Mouse (Mus musculus): ENCODE results near the gene Tfap4.

The Tfap4 gene

DNA sequence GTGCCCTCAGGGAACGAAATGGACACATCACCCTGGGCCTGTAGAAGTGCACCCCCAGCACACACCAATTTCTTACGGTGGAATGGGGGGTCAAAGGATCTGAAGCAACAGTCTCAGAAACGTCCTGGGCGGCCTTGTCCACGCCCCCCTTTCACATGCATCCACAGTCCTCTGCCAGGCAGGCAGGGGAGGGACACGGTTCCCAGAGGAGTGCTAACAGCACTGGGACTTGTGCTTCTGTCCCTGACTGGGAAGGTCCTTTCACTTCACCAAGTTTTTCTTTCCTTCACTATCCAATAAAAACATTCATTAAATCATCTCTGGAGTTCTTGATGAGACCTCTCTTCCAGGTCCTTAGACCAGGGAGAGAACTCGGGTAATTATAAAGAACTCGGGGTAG, 39.0 kb downstream of the Tfap4 start:
- DNase-seq (ENCODE audit: low read depth, low spot score): no peak

DNA sequence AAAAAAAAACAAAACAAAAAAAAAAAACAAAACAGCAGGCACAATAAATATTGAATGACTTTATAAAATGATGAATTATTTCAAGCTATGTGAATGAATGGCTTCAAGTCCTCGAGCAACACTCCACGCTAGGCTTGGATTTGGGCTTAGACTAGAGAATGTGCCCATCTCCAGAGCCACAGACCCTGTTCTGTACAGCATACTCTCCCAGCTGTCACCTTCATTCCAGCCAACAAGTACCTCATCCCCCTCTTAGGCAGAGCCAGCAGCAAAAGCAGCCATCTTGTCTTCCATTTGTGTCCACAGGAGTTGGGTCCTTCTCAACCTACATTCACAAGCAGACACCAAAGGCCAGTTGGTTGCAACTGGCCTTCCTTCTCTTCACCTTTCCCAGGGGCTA, 39.8 kb downstream of the Tfap4 start:
- DNase-seq (ENCODE audit: low read depth, low spot score): no peak

DNA sequence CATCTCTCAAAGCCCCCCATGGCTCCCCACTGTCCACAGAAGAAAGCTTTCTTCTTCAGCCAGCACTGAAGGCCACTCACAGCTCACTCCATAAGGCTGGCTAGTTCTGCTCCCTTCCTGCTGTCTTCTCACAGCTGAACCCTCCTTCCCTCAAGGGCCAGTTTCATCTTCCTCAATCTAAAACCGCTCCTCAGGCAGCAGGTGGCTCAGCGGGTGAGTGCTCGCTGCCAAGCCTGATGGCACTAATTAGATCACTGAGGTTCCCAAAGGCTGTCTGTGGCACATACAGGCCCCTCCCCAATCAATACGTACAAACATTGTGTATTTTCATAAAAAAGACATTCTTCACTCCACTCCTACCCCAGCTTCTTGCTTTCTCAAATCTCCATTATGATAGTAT, 40.5 kb downstream of the Tfap4 start:
- no peak for DNase-seq (ENCODE audit: low read depth, low spot score)

DNA sequence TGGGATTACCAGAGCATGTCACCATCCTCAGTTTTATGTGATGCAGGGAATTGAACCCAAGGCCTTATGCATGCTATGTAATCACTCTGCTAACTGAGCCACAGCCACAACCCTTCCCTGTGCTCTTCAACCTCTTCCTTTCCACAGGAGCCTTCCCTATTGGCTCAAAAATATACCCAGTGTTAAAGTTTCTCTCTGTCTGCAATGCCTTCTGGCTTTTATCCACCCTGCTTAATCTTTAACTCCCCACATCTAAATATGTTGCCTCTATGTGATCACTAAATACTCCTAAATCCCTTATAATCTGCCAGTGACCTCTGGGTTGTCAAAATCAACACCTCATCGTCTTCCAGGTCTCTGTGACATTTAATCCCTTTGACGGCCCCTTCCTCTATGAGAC, 41.7 kb downstream of the Tfap4 start:
- DNase-seq (ENCODE audit: low read depth, low spot score): no peak

DNA sequence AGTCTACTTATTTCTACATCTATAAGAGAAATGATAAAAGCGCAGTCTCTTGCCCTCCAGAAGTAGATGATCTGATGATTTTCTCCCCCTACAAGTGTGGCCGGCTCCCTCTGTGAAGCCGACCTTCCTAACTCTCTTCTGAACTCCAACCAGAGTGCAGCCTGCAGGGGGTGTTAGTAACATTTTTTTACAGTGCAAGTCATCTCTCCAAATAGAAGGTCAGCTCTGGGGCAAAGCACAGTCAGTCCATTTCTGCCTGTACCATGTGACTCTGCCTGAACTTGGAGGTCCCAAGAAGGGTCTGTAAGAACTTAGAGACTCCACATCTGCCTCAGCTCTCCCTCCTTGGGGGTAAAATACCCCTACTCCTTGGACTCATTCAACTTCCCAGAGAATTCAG, 45.3 kb downstream of the Tfap4 start:
- no peak for DNase-seq (ENCODE audit: low read depth, low spot score)

DNA sequence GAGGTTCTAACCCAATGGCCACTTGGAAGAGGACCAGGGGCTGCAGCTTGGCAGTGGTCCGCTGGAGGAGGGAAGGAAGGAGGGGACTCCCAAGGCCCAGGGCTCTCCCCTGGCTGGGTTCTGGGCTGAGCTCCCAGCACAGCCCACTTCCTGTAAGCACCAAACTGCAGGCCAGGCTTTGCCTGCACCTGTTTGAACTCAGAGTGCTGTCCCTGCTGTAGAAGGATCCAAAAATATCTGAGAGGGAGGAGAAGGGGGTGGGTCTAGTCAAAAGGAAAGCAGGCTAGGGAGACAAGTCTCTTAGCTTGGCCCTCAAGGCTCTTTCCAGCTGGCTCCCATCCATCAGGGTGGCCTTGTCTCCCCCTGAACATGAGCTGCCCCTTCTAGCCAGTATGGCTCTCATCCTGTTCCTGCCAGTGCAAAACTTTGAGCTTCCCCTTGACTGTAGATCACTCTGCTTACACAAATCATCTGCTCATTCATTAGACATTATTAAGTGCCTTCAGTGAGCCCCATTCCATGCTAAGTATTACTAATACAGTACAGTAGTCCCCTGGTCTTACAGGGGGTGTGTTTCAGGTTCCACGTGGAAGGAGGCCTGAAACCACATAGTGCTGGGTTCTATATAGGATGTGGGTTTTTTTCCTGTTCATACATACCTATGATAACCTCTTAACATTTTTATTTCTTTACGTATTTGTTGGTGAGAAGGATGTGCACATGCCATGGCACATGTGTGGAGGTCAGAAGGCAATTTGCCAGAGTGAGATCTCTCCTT, 46.8 kb downstream of the Tfap4 start:
- peak; percentile 12 for DNase-seq (ENCODE audit: low read depth, low spot score)

DNA sequence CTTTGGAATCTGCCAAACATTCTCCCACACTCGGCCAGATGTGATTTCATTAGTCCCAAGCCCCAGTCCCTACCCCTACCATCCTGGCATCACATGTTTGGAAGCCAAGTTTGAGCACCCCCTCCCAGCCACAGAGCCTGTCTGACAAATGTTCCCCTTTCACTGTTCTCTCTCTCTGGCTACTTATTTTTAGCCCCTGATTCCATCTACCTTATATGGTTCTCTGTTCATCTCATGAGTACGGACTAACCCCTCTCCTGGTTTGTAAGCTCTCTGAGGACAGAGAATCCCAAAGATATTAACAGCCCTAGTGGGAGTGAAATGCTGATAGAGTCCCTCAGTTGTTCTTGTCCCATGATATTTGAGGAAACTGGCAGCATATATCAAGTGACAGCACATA, 48.3 kb downstream of the Tfap4 start:
- no peak for DNase-seq (ENCODE audit: low read depth, low spot score)

DNA sequence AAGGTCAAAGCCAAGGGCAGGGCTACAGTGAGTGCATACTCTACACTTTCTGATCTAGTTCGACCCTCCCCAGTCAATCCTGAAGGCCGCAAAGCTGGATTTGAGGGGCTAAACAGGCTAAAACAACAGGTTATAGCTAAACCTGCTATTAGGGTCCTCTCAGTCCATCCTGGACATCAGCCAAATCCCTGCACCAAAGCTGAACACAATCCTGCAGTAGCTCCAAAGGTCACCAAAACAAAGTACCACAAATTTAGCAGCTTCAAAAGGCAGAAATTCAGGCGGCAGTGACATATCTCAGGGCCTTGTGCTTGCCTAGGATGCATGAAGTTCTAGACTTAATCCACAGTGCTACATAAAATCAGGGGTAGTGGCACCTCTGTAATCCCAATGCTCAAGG, 53.5 kb downstream of the Tfap4 start:
- DNase-seq (ENCODE audit: low read depth, low spot score): no peak

DNA sequence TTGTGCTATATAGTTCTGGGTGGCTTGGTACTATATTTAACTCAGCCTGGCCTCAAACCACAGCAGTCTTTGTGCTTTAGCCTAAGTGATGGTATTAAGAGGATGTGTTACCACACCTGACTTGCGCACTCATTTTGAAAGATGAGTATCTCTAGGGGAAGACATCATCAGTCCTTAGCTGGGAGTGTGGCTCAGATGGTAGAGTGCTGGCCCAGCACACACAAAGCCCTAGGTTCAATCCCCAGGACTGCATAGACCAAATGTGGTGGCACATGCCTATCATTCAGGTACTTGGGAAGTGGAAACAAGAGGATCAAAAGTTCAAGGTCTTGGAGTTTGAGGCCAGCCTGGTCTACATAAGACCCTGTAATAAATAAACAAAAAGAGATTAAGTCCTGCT, 56.2 kb downstream of the Tfap4 start:
- DNase-seq (ENCODE audit: low read depth, low spot score): no peak

DNA sequence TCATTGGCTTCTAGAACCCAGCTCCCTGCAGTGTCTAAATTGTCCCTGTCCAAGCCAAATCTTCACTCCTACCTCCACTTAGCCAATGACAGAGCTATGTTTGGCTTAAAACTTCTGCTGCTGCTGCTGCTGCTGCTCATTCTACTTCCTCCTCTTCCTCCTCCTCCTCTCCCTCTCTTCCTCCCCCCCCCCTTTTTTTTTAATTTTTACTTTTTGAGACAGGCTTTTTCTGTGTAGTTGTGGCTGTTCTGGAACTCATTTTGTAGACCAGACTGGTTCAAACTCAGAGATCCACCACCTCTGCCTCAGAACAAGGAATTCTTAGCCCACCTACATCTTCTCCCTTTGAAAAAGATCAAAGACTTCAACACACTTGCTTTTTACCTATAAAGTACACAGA, 57.1 kb downstream of the Tfap4 start:
- DNase-seq (ENCODE audit: low read depth, low spot score): no peak

DNA sequence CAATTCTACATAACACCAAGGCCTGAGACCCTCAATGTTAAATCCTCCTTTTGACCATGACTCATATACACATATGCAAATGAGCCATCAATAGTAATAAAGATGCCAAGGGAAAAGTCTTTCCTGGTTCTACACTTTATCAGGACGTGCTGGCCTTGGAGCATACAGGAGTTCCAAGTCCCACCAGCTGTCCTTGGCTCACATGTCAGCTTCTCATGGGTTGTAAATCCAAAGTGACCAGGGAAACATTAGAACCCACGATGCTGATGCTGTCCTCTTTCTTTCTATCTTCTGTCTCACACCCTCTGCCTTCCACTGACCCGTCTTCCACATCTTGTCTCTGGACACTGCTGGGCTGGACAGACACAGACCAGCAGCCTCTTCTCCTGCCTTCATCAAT, 58.0 kb downstream of the Tfap4 start:
- DNase-seq (ENCODE audit: low read depth, low spot score): no peak

DNA sequence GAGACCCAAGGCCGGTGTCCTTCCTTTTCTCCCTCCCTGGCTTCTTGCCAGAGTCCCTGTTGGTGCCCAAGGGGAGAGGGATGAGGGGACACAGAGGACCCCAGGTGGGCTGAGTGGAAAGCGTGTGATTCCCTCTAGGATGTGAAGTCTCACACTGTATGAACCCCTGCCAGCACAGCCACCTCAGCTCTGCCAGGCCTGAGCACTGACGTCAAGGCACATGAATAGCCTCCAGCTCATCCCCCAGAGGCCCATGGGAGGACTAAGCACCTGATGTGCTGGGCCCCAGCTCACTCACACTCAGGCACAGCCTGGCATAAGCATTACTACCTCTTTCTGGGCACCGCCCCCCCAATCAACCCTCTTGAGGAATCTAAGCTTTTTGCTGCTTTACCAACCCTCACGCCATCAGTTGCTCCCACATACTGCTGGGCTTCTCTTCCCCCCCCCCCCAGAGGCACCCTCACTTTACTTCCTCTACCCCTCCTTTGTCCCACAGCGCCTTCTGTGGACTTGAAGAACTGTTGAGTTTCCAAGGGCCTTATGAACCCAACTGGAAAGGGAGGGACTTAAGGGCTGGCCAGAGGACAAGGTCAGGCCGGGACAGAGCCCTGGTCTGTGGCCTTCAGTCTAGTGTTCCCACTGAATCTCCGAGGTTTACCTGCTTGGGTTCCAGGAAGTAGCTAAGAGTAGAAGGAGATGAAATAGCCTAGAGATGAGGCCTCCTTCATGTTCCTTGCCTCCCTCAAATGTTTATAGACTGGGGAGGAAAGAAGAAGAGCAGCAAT, 58.9 kb downstream of the Tfap4 start:
- no peak for DNase-seq (ENCODE audit: low read depth, low spot score)

DNA sequence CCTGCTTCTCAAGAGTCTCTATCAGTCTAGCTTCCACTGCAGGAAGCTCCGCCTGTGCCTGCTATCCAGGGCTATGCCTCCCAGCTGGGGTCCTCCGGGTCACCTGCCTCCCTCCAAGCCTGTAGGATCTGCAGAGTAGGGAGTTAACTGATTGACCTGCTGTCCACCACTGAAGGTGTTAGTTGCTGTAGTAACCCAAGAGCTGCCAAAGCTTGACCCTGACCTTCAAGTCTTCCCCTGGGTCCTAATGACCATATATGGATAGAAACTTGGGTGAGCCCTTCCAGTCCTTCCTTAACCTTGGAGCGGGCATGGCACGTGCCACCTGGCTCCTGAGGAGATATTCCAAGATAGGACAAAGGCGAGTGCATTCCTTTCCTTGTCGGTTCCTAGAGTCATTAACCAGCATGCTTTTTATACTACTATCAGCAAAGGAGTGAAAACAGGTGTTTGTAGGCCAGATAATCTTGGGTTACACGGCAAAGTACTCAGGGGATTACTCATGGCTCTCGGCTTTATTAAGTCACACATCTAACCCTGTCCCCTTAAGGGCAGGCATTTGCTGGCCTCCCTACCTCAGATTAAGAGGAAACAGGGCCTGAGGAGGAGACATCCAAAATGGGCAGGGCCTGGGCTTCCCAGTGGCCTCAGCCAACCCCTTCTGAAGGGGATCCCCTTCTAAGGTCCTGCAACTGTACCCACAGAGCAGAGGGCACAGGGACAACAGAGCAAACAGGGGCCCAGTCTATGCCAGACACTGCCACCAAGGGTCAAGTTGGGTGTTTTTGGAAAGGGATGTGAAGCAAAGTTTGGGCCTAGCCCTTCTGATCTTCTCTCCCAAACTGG, 61.7 kb downstream of the Tfap4 start:
- no peak for DNase-seq (ENCODE audit: low read depth, low spot score)

DNA sequence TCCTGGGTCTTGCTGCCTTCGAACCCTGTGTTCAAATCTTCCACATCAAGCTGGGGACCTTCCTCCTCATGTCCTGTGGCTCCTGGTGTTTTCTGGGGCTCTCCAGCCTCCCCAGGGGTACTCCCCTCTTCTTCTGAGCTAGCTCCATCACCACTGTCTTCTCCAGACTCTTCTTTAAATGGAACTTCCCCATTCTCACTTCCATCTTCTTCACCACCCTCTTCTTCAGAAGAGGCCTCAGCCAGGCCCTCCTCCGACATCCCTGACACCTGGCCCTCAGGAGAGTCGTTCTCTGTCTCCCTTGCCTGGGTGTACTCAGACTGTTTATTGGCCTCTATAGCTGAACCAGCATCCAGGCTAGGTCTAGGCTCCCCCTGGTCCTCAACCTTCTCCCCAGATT, 63.2 kb downstream of the Tfap4 start:
- DNase-seq (ENCODE audit: low read depth, low spot score): no peak

DNA sequence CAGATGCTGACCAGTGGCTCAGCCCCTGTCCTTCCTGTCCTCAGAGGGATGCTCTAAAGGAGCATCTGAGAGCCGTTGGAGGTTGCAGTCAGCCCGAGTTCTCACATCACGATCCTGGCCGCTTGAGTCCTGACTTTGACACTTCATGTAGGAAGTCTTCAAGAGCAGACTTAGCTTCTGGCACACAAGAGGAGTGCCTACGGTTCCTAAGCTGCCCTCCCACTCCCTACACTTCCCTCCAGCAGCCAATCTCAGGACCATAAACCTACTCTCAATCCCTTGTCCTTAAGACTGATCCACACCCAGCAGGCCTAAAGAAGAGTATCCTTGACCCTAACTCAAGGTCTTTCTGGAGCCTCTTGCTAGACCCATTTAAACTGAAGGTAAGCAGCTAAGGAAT, 63.8 kb downstream of the Tfap4 start:
- DNase-seq (ENCODE audit: low read depth, low spot score): no peak
